Mouse (Mus musculus): ENCODE data around the gene Pogk. TPM values are rescaled to one million over a fixed set of nuclear protein-coding genes. Genes with fewer than 3 reads are reported as not detected.
A peak's percentile ranks its signal among the peaks of the same experiment; 100 is the strongest.

Gene Pogk
- 10 to 100 TPM in 1 of 2 experiments, 1 to 10 TPM in 1; 6.6 to 11.9 TPM for total RNA-seq (2021)
- long read RNA-seq, experiment 1, full-length matches to known transcripts: 2 of 3 reads
- long read RNA-seq, experiment 1, partial matches to known transcripts: 0 of 3 reads
- long read RNA-seq, experiment 1, other reads (novel, unspliced or antisense): 1 of 3 reads
- long read RNA-seq, experiment 2: 0 reads

DNA sequence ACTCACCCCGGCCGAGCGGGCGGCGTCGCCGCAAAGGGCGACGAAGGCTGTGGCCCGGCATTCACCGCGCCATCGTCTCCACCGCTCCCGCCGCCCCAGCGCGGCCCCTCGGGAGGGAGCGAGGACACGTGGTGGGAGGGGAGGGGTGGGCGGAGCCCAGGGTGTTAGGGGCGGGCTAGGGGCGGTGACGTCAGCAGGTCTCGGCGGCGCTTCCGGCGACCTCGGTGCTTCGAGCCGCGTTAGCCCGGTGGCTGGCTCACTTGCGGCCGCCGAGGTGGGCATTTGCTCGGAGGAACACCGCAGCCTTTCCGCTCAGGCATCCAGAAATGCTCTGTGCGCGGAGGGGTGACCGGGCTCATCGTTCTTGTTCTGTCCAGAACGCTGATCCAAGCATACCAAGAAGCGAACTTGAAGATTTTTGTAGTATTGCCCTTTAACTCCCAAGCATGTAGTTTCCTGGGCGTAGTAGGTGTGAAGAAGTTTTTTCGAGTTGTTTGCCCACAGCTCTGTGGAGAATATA, at the start of gene Pogk:
TSS of gene Pogk (minus strand) at position 163 of the 520 bp plus-strand sequence.
- DNase-seq: peak; percentile 84

DNA sequence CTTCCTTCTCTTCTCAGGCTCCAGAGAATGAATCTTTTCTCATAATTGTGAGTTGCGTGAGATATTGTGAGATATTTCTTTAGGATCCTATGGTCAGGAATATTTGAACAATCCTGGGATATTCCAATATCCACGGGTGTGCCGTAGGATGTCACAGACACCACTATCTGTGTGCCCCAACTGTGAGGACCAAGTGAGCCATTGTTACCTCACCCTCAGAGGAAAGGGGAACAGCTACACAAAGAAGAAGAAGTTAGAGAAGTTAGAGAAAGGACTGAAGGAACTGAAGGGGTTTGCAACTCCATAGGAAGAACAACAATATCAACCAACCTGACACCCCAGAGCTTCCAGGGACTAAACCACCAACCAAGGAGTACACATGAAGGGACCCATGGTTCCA, 32.3 kb upstream of the Pogk start:
- no peak for DNase-seq

DNA sequence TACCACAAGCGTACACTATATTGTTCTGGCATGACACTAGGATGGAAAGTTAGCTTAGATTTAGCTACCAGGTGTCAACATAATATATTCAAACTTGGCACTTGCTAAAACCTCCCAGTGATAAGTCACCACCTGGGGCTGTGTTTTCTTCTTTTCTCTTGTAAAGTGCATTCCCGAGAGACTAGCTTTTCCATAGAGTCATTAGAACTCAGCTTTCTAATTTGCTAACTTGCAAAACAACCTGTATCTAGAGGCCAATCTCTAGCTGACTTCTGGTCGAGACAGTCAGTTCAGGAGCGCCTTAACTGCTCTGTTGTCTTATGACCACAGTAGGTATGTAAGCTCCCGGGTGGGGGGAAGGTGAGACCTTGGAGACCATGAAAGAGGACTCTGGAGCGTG, 29.8 kb upstream of the Pogk start:
- no peak for DNase-seq

DNA sequence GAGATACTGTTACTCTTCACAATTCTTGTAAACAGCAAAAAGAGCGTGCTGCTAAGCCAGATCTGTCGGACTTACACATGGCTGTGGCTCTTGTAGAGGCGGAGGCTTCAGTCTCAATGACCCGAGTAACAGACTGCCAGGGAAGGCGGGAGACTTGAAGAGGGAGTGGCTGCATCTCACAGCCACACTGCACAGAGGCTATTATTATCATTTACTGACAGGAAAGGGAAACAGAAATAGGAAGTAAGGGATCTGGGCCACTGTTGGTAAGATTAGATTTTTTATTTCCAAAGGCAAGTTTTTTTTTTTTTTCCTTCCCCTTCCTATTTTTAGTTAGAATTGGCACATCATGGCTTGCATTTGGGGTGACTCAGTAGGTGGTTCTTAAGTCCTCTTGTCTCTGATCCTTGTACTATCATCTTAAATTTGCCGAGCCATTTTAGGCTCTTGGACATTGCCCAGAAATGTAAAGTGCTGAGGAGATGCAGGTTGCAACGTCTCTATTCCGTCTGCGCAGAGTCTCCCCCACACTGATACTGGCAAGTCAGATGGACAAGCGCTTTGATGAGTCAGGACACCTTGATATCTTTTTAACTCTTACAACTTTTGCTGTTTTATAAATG, 20.3 kb upstream of the Pogk start:
- no peak for DNase-seq

DNA sequence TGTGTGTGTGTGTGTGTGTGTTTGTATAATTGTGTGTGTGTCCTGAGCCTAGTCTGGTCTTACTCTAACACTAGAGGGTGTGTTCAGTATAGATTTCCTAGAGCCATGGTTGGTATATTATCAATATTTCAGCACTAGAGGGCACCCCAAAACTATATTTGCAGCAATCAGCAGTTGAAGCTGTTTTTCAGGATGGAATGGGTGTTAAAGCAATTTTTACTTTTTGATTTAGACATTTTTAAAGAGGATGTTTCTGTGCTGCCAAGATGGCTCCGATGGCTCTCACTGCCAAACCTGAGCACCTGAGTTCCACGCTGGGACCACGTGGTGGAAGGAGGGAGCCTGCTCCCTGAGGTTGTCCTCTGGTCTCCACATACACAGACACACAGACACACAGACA, 19.4 kb upstream of the Pogk start:
- no peak for DNase-seq

DNA sequence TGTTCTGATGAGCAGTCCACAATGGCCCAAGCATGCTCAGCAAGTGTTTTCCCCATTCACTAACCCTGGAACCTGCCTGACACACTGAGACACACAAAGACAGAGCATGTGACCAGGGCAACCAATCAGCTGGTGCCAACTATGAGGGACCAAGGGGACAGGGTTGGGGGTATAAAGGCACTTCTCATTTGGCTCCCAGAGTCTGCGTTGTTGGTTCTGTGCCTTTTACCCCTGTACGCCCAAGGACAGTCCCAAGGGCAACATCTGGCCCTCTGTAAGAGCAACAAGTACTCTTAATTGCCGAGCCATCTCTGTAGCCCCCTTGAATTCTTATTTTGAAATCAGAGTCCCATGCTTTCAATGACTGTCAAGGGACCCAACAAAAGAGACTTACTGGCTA, 2.6 kb upstream of the Pogk start:
- DNase-seq: no peak

DNA sequence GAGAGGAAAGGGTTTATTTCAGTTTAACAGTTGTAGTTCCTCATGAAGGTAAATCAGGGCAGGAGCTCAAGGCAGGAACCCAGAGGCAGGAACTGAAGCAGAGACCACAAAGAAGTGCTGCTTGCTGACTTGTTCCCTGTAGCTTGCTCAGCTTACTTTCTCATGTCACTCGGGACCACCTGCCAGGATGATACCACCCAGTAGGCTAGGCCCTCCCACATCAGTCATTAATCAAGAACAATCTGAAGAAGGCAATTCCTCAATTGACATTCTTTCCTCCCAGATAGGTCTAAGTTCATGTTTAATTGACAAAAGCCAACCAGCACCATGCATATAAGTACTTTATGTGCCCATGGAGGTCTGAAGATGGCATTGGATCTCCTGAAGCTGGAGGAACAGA, 1.9 kb upstream of the Pogk start:
- no peak for DNase-seq

DNA sequence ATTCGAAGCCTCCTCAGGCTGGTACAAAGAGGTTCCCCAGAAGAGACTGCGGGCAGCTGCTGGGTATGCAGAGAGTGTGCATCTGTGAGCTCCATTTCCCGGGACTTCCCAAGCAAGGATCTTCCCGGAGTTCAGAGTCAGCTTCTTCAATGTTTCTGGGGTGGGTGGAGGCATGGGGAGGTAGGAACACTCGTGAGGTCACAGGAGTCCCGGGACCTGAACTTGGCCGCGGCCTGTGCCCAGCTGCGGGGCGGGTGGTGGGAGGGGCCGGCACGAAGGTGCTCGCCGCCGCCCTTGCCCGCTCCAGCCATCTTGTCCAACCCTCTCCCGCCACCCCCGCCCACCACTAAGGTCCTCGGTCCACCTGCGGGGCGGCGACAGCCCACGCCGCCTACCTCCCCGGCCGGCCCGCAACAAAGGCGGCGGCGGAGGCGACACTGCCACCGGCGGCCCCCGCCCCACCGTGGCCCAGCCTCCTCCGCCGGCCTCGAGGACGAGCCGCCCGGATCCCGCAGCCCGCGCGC, 424 bp downstream of the Pogk start:
- DNase-seq: no peak

DNA sequence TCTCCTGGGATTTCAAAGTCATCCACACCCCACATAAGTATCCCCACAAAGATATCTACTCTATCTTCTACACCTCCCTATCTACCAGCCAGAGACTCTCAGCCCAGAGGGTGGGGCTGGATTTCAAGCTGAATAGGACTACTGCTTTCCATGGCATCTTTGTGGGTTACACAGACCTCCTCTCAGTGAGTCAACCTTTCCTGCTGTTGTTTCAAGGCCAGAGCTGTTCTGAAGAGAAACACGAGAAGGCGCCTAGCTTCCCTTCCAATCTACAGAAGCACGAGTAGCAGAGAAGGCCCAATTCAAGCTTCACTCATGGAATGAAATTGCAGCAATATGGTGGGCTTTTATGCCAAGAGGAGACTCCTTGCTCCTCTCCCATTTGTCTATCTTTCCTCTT, 5.8 kb downstream of the Pogk start:
- no peak for DNase-seq

DNA sequence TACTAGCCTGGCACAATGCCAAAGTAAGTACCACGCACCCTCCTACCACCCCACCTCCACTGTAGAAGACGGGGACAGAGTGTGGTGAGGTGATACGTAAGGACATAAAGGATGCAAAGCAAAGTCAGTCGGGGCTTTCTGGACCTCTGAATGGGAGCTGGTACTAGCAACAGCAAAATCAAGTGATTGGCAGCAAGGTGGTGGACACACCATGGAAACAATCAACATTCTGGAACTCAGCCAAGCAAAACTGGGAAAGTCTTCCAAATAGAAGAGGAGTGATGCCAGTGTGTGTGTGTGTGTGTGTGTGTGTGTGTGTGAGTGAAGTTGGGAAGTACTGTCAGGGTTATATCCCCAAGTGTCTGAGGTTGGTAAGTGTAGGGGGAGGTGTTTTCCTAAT, 7.7 kb downstream of the Pogk start:
- DNase-seq: no peak

DNA sequence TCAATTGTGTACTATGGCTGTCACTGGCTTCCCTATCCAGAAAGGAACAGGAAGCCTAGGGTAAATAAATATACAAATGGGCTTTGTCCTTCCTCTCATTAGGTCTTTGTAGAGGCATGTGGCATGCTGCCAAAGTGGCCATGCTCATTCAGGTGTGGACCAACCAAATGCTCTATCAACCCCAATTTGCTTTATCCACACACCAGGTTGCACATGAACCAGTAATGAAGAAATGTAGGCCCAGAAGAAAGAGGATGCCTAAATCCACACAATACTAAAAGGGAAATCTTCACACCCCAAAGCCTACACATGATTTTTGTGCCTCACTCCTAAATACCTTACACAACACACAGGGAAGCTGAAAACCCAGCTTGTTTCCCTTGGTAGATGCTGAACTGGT, 8.2 kb downstream of the Pogk start:
- DNase-seq: no peak

DNA sequence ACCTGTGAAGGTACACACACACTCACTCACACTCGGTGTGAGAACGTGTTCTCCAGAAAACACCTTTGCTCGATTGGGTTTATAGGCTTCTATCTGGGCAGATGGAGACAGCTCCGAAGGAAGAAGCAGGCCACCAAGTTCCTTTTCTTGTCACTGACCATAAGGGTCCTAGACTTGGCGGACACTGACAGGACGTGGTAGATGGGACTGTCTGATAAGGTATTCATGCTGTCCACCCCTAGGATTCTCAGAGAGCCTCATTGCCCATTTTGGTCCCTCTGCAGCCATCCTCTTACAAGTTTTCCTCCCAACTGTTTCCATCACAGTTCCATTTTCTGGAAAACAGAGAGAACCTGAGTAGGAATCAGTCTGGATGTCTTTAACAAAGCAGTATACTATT, 13.3 kb downstream of the Pogk start:
- DNase-seq: no peak

DNA sequence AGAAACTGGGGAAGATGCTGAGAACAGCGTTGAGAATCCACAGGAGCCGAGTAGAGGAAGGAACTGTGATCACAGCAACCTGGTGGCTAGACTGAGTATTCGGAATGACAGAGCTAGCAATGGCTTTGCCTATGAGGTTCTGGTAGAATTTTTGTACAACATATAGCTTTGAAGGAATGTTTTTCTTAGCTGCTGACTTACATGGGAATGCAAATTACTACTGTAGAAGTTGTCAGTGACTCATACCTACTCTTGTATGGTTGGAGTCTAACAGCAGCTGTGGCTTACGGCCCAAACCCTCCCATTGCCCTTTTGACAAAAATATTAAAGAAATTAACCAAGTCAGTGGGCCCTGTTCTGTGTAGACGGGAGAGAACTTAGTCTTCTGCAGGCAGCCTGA, 14.0 kb downstream of the Pogk start:
- DNase-seq: no peak

DNA sequence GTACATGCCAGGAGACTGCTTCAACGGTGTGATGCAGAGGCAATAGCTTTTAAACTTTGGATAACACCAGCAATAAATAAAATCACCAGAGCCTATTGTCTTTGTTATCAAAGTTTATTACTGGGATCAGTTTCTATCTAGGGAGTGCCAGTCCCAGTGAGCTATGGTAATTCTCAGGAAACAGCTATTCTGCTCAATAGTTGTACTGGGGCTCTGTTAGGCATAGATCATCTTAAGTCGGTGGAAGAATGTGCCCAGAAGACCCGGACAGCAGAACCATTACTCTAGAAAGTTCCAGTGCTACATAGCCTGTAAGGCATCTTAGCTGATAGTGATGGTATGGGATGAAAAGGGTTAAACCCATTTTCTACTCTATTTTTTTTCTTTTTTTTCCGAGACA, 14.9 kb downstream of the Pogk start:
- DNase-seq: no peak

DNA sequence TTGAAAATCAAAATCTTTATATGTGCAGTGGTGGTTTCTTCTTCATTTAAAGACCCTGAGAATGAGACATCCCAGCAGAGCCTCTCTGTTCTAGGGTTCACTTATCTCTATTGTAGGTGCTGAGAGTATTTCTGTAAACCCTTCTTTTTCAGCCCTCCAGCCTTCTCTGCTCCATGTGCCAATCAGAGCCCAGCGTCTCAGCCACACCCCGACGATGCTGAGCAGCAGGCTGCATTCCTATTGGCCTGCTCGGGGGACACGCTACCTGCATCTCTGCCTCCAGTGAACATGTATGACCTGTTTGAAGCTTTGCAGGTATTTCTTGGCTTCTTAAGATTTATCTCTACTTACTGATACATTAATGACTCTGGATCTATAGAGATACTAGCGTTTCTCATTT, 18.0 kb downstream of the Pogk start:
- DNase-seq: no peak

DNA sequence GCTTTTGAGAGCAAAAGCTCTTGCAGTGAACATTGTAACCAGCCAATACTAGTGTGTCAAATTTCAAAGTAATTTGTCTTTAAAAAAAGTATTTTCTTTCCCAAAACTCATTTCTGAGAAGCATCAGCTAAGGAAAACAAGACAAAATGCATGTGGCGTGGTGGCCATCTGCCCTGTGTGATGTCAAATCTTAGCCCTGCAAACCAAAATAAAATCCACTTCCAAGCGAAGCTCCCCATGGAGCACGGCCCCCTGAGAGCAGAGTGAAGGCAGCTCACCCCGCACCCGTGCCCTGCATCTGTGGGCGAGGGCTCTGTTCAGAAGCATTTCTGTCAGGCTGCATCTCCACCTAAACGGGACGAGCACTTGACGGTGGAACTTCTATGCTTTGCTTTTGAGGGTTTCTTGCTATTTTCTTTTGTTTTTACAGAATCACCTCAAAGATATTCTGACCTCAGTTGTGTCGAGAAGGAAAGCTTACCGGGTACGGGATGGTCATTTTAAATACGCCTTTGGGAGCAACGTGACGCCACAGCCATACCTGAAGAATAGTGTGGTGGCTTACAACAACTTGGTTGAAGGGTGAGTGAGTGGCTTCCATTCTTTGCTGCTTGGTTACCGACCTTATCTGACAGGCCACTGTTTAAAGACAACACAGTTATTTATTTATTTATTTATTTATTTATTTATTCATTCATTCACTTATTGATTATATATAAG, 20.1 kb downstream of the Pogk start:
- DNase-seq: no peak

DNA sequence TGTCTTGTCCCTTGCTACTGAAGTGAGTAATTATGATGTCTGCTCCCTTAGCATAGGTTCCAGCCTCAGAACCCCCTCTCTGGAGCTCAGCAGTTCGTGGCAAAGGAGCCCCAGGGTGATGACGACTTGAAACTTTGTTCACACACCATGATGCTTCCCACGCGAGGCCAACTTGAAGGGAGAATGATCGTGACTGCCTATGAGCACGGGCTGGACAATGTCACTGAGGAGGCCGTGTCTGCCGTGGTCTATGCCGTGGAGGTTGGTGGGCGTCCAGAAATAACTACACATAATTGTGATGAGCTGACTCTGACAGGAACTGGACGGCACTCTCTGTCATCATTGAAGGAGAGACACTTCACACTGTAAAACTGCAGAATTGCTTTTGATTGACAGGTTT, 21.2 kb downstream of the Pogk start:
- DNase-seq: no peak

DNA sequence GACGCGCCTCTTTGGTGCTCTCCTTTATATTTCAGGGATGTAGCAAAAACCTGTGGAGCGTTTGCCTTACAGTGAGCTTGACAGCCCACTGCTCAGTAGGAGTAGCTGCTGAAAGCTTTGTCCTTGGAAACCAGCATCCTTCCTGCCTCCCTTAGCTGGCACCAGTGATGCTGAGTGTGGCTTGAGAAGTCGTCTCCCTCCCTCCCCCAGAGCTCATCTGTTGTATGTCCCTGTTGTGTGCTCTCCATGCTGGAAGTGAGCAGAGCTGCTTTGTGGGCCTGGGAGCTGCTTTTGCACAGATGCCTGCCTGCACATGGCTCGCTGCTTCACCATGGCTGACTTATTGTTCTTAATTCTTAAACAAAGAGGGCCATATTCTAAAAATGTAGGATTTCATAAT, 24.2 kb downstream of the Pogk start:
- no peak for DNase-seq

DNA sequence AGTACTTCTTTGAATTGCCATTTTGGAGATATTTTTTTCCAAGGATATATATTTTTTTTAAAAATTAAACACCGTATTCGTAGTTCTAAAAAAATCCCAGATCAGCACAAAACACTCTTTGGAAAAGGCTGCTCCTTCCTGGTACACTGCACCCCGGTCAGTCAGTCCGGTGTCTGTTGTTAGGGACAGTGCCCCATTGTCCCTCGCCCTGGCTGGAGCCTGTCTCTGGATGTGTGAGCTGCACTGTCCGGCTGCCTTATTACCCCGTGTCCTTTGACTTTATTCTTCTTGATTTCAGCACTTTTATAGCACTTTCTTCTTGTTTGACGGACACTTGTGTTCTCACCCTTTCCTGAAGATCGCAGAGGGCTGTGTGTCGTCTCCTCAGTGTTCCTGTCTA, 25.0 kb downstream of the Pogk start:
- no peak for DNase-seq

DNA sequence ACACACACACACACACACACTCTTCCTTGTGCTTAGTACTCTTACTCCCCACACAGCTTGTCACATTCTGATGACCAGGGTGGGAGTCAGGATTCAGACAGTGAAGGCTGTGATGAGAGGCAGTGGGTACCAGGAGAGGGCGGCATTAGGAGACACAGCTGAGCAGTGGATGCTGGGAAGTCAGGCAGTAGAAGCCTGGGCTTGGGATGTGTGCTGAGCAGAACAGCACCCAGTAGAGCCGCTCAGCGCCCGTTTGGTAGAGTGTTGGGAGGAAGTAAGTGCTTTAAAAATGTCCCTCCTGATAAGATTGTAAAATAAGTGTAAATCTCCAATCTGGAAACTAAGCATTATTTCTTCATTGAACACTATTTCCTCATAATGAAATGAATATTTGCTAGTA, 27.0 kb downstream of the Pogk start:
- no peak for DNase-seq

DNA sequence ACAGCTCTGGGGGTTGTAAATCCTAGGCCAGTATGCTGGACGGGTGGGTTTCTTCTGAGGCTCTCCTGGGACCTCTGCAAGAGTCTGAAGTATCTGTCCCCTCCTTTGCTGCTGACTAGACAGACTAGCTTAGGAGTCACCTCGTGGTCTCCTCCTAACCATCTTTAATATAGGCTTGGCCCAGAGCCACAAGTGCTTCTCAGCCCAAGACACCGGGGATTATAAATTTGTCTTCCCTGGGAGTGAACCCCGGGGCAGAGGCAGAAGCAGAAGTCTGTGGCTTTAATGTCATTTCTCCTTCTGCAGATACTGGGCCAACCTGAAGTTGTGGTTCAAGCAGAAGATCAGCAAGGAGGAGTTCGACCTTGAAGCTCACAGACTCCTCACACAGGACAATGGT, 27.8 kb downstream of the Pogk start:
- no peak for DNase-seq

DNA sequence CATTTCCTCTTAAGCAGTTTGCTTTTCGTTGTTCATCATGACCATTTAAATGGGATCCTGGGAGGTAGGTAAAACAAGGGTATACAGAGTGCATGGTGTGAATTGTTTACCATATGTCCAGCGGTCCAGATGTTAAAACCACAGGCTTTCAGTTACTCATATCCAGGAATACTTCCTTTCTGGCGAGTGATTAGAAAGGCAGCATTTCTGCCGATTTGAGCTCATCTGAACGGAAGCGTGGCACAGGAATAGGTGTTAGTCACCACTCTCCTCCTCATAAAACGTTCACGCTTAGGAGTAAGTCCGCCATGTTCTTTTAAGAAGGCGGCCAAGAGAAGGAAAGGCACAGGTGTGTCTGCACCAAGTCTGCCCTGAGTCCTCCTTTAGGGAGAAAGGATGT, 28.3 kb downstream of the Pogk start:
- no peak for DNase-seq

DNA sequence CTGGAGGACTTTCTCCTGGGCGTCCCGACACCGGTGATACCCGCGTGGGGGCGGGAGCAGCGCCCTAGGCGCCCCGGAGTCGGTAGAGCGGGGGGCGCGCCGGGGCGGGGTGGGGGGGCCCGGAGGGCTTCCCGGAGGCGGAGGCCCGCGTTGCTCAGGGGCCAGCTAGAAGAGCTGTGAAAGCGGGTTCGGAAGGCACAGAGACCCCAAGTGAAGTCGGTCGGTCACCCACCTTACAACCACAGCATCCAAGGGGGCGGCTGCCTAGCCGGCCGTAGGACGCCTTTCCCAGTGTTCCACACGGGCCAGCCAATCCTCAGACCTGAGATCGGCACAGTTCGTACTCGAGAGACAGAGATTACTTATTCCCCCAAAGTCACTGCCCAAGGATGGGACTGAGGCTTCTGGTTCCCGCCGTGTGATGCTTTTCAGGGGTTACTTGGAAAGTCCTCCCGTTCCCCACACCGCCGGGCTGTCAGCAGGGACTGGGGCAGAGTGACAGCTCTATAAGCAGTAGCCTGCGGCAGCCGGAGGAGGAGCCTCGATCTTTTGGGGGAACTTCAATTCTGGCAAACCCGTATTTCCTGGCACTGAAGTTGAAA, 29.9 kb downstream of the Pogk start:
- DNase-seq: peak; percentile 50

Data from gastrocnemius, postnatal 10 days (tissue).